Mouse (Mus musculus): Measurements from ENCODE around the gene Fam207a. TPM values are rescaled to one million over a fixed set of nuclear protein-coding genes. Genes with fewer than 3 reads are reported as not detected.
A peak's percentile ranks its signal among the peaks of the same experiment; 100 is the strongest.

The Fam207a gene
- 38.7 and 42.2 TPM in 2 replicates for polyA plus RNA-seq (2014; fragmentation: Nextera tagmentation; extraction: Ambion mirVana)

- peak; percentile 99 for DNase-seq (ENCODE audit: low spot score, missing footprints)
- H3K27me3 ChIP-seq (ENCODE audit: control insufficient read depth, insufficient read depth, low read length) = no peaks in the 10 kb centered on the region
- 1% methylated on average over 75 of the region's 75 CpGs for WGBS
Measured at GRCm38 (mm10) chr10:77515385-77516348, at the start of gene Fam207a. Fam207a (minus strand) TSS chr10:77515785.

GRCm38 (mm10) chr10:77565005-77565404 is 49.4 kb upstream of the Fam207a start:
- H3K27ac ChIP-seq (ENCODE audit: low read depth, low read length) = no peak overlapping the region
- no peak overlapping the region for H3K9ac ChIP-seq (ENCODE audit: low read length)
- no peak for DNase-seq (ENCODE audit: low spot score, missing footprints)
- H3K27me3 ChIP-seq (ENCODE audit: control insufficient read depth, insufficient read depth, low read length) = no peaks in the 10 kb centered on the region
- no peak overlapping the region for H3K4me3 ChIP-seq (ENCODE audit: low read depth, low read length)
- no peaks in the 10 kb centered on the region for H3K4me1 ChIP-seq (ENCODE audit: control insufficient read depth, insufficient read depth, low read length)
- WGBS = 84% methylated on average over 8 of the region's 8 CpGs
- no peak overlapping the region for H3K4me2 ChIP-seq
- no peaks in the 10 kb centered on the region for H3K36me3 ChIP-seq (ENCODE audit: control insufficient read depth, insufficient read depth, low read length)
- H3K9me3 ChIP-seq (ENCODE audit: control insufficient read depth, low read length) = no peaks in the 10 kb centered on the region
- no peak for ATAC-seq (ENCODE audit: low FRiP score)

More at GRCm38 (mm10) chr10:77515385-77516348, at the start of gene Fam207a:
- peaks cover 14% of the 10 kb centered on the region for H3K4me1 ChIP-seq (ENCODE audit: control insufficient read depth, insufficient read depth, low read length)
- peak within 1 kb of the TSS; percentile 90 for H3K9ac ChIP-seq (ENCODE audit: low read length)
- peak within 1 kb of the TSS; percentile 42 for H3K27ac ChIP-seq (ENCODE audit: low read depth, low read length)
- H3K36me3 ChIP-seq (ENCODE audit: control insufficient read depth, insufficient read depth, low read length) = peaks cover 4% of the 10 kb centered on the region; the same call in 1 of the 2 replicates
- peak within 1 kb of the TSS; percentile 91 for H3K4me3 ChIP-seq (ENCODE audit: low read depth, low read length)
- peak within 1 kb of the TSS; percentile 88 for H3K4me2 ChIP-seq
- ATAC-seq (ENCODE audit: low FRiP score) = peak; percentile 89
- H3K9me3 ChIP-seq (ENCODE audit: control insufficient read depth, low read length) = no peaks in the 10 kb centered on the region

- Histone ChIP-seq H3K4me1 (ENCODE audit: control insufficient read depth, insufficient read depth, low read length) (no peaks in the 10 kb centered on the region), H3K4me2 (no peak overlapping the region), H3K27me3 (ENCODE audit: control insufficient read depth, insufficient read depth, low read length) (no peaks in the 10 kb centered on the region), H3K4me3 (ENCODE audit: low read depth, low read length) (no peak overlapping the region), H3K9ac (ENCODE audit: low read length) (no peak overlapping the region), H3K36me3 (ENCODE audit: control insufficient read depth, insufficient read depth, low read length) (no peaks in the 10 kb centered on the region), H3K27ac (ENCODE audit: low read depth, low read length) (no peak overlapping the region), H3K9me3 (ENCODE audit: control insufficient read depth, low read length) (no peaks in the 10 kb centered on the region)
- DNase-seq (ENCODE audit: low spot score, missing footprints) = no peak
- no peak for ATAC-seq (ENCODE audit: low FRiP score)
- 74% methylated on average over 2 of the region's 2 CpGs for WGBS
Measured at GRCm38 (mm10) chr10:77561508-77561907, 45.9 kb upstream of the Fam207a start.

GRCm38 (mm10) chr10:77560830-77561229 is 45.2 kb upstream of the Fam207a start:
- ATAC-seq (ENCODE audit: low FRiP score) (no peak), DNase-seq (ENCODE audit: low spot score, missing footprints) (no peak)
- Histone ChIP-seq H3K4me3 (ENCODE audit: low read depth, low read length) (no peak overlapping the region), H3K36me3 (ENCODE audit: control insufficient read depth, insufficient read depth, low read length) (no peaks in the 10 kb centered on the region), H3K9ac (ENCODE audit: low read length) (no peak overlapping the region), H3K27me3 (ENCODE audit: control insufficient read depth, insufficient read depth, low read length) (no peaks in the 10 kb centered on the region), H3K27ac (ENCODE audit: low read depth, low read length) (no peak overlapping the region), H3K4me2 (no peak overlapping the region), H3K9me3 (ENCODE audit: control insufficient read depth, low read length) (no peaks in the 10 kb centered on the region), H3K4me1 (ENCODE audit: control insufficient read depth, insufficient read depth, low read length) (no peaks in the 10 kb centered on the region)
- 90% methylated on average over 9 of the region's 9 CpGs for WGBS

- WGBS = 87% methylated on average over 11 of the region's 11 CpGs
- ATAC-seq (ENCODE audit: low FRiP score) (no peak), DNase-seq (ENCODE audit: low spot score, missing footprints) (no peak)
Measured at GRCm38 (mm10) chr10:77560090-77560489, 44.5 kb upstream of the Fam207a start.

GRCm38 (mm10) chr10:77557641-77558040 is 42.1 kb upstream of the Fam207a start:
- DNase-seq (ENCODE audit: low spot score, missing footprints) (no peak), ATAC-seq (ENCODE audit: low FRiP score) (no peak)
- Histone ChIP-seq H3K9ac (ENCODE audit: low read length) (no peak overlapping the region), H3K4me1 (ENCODE audit: control insufficient read depth, insufficient read depth, low read length) (no peaks in the 10 kb centered on the region), H3K9me3 (ENCODE audit: control insufficient read depth, low read length) (no peaks in the 10 kb centered on the region), H3K27ac (ENCODE audit: low read depth, low read length) (no peak overlapping the region), H3K27me3 (ENCODE audit: control insufficient read depth, insufficient read depth, low read length) (no peaks in the 10 kb centered on the region), H3K4me3 (ENCODE audit: low read depth, low read length) (no peak overlapping the region), H3K36me3 (ENCODE audit: control insufficient read depth, insufficient read depth, low read length) (no peaks in the 10 kb centered on the region), H3K4me2 (no peak overlapping the region)
- 83% methylated on average over 4 of the region's 4 CpGs for WGBS

More at GRCm38 (mm10) chr10:77560090-77560489, 44.5 kb upstream of the Fam207a start:
- Histone ChIP-seq H3K9me3 (ENCODE audit: control insufficient read depth, low read length) (no peaks in the 10 kb centered on the region), H3K27me3 (ENCODE audit: control insufficient read depth, insufficient read depth, low read length) (no peaks in the 10 kb centered on the region), H3K4me1 (ENCODE audit: control insufficient read depth, insufficient read depth, low read length) (no peaks in the 10 kb centered on the region), H3K4me3 (ENCODE audit: low read depth, low read length) (no peak overlapping the region), H3K9ac (ENCODE audit: low read length) (no peak overlapping the region), H3K4me2 (no peak overlapping the region), H3K27ac (ENCODE audit: low read depth, low read length) (no peak overlapping the region), H3K36me3 (ENCODE audit: control insufficient read depth, insufficient read depth, low read length) (no peaks in the 10 kb centered on the region)

GRCm38 (mm10) chr10:77556631-77557030 is 41.0 kb upstream of the Fam207a start:
- DNase-seq (ENCODE audit: low spot score, missing footprints) (no peak), ATAC-seq (ENCODE audit: low FRiP score) (no peak)
- no peak overlapping the region for H3K4me3 ChIP-seq (ENCODE audit: low read depth, low read length)
- H3K4me1 ChIP-seq (ENCODE audit: control insufficient read depth, insufficient read depth, low read length) = no peaks in the 10 kb centered on the region
- H3K27me3 ChIP-seq (ENCODE audit: control insufficient read depth, insufficient read depth, low read length) = no peaks in the 10 kb centered on the region
- H3K4me2 ChIP-seq = no peak overlapping the region
- H3K36me3 ChIP-seq (ENCODE audit: control insufficient read depth, insufficient read depth, low read length) = no peaks in the 10 kb centered on the region
- no peak overlapping the region for H3K27ac ChIP-seq (ENCODE audit: low read depth, low read length)
- H3K9ac ChIP-seq (ENCODE audit: low read length) = no peak overlapping the region
- WGBS = 92% methylated on average over 7 of the region's 7 CpGs
- no peaks in the 10 kb centered on the region for H3K9me3 ChIP-seq (ENCODE audit: control insufficient read depth, low read length)

GRCm38 (mm10) chr10:77554918-77555317 is 39.3 kb upstream of the Fam207a start:
- Histone ChIP-seq H3K4me3 (ENCODE audit: low read depth, low read length) (no peak overlapping the region), H3K36me3 (ENCODE audit: control insufficient read depth, insufficient read depth, low read length) (no peaks in the 10 kb centered on the region), H3K9me3 (ENCODE audit: control insufficient read depth, low read length) (no peaks in the 10 kb centered on the region), H3K27me3 (ENCODE audit: control insufficient read depth, insufficient read depth, low read length) (no peaks in the 10 kb centered on the region), H3K4me2 (no peak overlapping the region), H3K4me1 (ENCODE audit: control insufficient read depth, insufficient read depth, low read length) (no peaks in the 10 kb centered on the region), H3K27ac (ENCODE audit: low read depth, low read length) (no peak overlapping the region), H3K9ac (ENCODE audit: low read length) (no peak overlapping the region)
- ATAC-seq (ENCODE audit: low FRiP score) (no peak), DNase-seq (ENCODE audit: low spot score, missing footprints) (no peak)
- WGBS = 88% methylated on average over 4 of the region's 4 CpGs

- Histone ChIP-seq H3K36me3 (ENCODE audit: control insufficient read depth, insufficient read depth, low read length) (no peaks in the 10 kb centered on the region), H3K27me3 (ENCODE audit: control insufficient read depth, insufficient read depth, low read length) (no peaks in the 10 kb centered on the region), H3K4me3 (ENCODE audit: low read depth, low read length) (no peak overlapping the region), H3K4me1 (ENCODE audit: control insufficient read depth, insufficient read depth, low read length) (no peaks in the 10 kb centered on the region), H3K9me3 (ENCODE audit: control insufficient read depth, low read length) (no peaks in the 10 kb centered on the region), H3K27ac (ENCODE audit: low read depth, low read length) (no peak overlapping the region), H3K9ac (ENCODE audit: low read length) (no peak overlapping the region), H3K4me2 (no peak overlapping the region)
- DNase-seq (ENCODE audit: low spot score, missing footprints) (no peak), ATAC-seq (ENCODE audit: low FRiP score) (no peak)
- 84% methylated on average over 4 of the region's 4 CpGs for WGBS
Measured at GRCm38 (mm10) chr10:77553285-77553684, 37.7 kb upstream of the Fam207a start.
